Mouse (Mus musculus): ENCODE data around the gene Srcin1.

The Srcin1 gene

GRCm38 (mm10) chr11:97556569-97557408 is 19.2 kb downstream of the Srcin1 start:
- DNase-seq (ENCODE audit: low read depth, low spot score): no peak

- DNase-seq (ENCODE audit: low read depth, low spot score): no peak
Measured at GRCm38 (mm10) chr11:97555144-97555543, 20.8 kb downstream of the Srcin1 start.

- no peak for DNase-seq (ENCODE audit: low read depth, low spot score)
Measured at GRCm38 (mm10) chr11:97552151-97552550, 23.8 kb downstream of the Srcin1 start.

GRCm38 (mm10) chr11:97548757-97549156 is 27.2 kb downstream of the Srcin1 start:
- DNase-seq (ENCODE audit: low read depth, low spot score): no peak

- DNase-seq (ENCODE audit: low read depth, low spot score): no peak
Measured at GRCm38 (mm10) chr11:97547957-97548706, 27.9 kb downstream of the Srcin1 start.

- no peak for DNase-seq (ENCODE audit: low read depth, low spot score)
Measured at GRCm38 (mm10) chr11:97546804-97547411, 29.1 kb downstream of the Srcin1 start.

- no peak for DNase-seq (ENCODE audit: low read depth, low spot score)
Measured at GRCm38 (mm10) chr11:97545808-97546560, 30.0 kb downstream of the Srcin1 start.

GRCm38 (mm10) chr11:97543883-97544282 is 32.1 kb downstream of the Srcin1 start:
- DNase-seq (ENCODE audit: low read depth, low spot score): no peak

GRCm38 (mm10) chr11:97543181-97543733 is 32.7 kb downstream of the Srcin1 start:
- DNase-seq (ENCODE audit: low read depth, low spot score): no peak

- no peak for DNase-seq (ENCODE audit: low read depth, low spot score)
Measured at GRCm38 (mm10) chr11:97542171-97543150, 33.5 kb downstream of the Srcin1 start.

- no peak for DNase-seq (ENCODE audit: low read depth, low spot score)
Measured at GRCm38 (mm10) chr11:97540604-97541003, 35.4 kb downstream of the Srcin1 start.

- no peak for DNase-seq (ENCODE audit: low read depth, low spot score)
Measured at GRCm38 (mm10) chr11:97540136-97540535, 35.9 kb downstream of the Srcin1 start.

GRCm38 (mm10) chr11:97539622-97540021 is 36.4 kb downstream of the Srcin1 start:
- DNase-seq (ENCODE audit: low read depth, low spot score): no peak

GRCm38 (mm10) chr11:97537580-97538089 is 38.4 kb downstream of the Srcin1 start:
- DNase-seq (ENCODE audit: low read depth, low spot score): no peak

GRCm38 (mm10) chr11:97536835-97537579 is 39.0 kb downstream of the Srcin1 start:
- no peak for DNase-seq (ENCODE audit: low read depth, low spot score)

- no peak for DNase-seq (ENCODE audit: low read depth, low spot score)
Measured at GRCm38 (mm10) chr11:97536083-97536747, 39.8 kb downstream of the Srcin1 start.

- DNase-seq (ENCODE audit: low read depth, low spot score): no peak
Measured at GRCm38 (mm10) chr11:97535660-97536059, 40.3 kb downstream of the Srcin1 start.

- DNase-seq (ENCODE audit: low read depth, low spot score): no peak
Measured at GRCm38 (mm10) chr11:97535308-97535630, 40.7 kb downstream of the Srcin1 start.

Measured in embryo, embryonic 11.5 days (tissue).